Mouse (Mus musculus) neural tube, embryonic 14.5 days (tissue): ENCODE measurements around the gene Abca17. TPM values are rescaled to one million over a fixed set of nuclear protein-coding genes. Genes with fewer than 3 reads are reported as not detected.

ENCODE experiments used
- ATAC-seq: fragments of 200-750 bp; cut with Nextera tagmentation; 2 replicates; pipeline ENCODE4 v1.8.0; 2017; ENCODE audit warnings: low read depth, mild to moderate bottlenecking, moderate TSS enrichment, moderate library complexity
- H3K27ac ChIP-seq: fragments of 300-500 bp; sonication (generic); 2 replicates; pipeline ENCODE4 v1.5.1; 2014; ENCODE audit warnings: low read depth, mild to moderate bottlenecking, control low read depth, low read length, moderate library complexity, mixed read lengths
- H3K27me3 ChIP-seq: fragments of 300-500 bp; sonication (generic); 2 replicates; pipeline ENCODE4 v1.6.1; 2014; ENCODE audit warnings: low read length; ENCODE audit not compliant: control insufficient read depth, insufficient read depth
- H3K36me3 ChIP-seq: fragments of 300-500 bp; sonication (generic); 2 replicates; pipeline ENCODE4 v1.6.1; 2014; ENCODE audit warnings: low read length, mixed read lengths; ENCODE audit not compliant: control insufficient read depth, insufficient read depth
- H3K4me1 ChIP-seq: fragments of 300-500 bp; sonication (generic); 2 replicates; pipeline ENCODE4 v1.6.1; 2014; ENCODE audit warnings: low read length; ENCODE audit not compliant: control insufficient read depth, insufficient read depth
- H3K4me2 ChIP-seq: fragments of 300-500 bp; sonication (generic); 2 replicates; pipeline ENCODE4 v1.6.1; 2014; ENCODE audit warnings: mild to moderate bottlenecking, low read depth, low read length, control low read depth
- H3K4me3 ChIP-seq: fragments of 300-500 bp; sonication (generic); 2 replicates; pipeline ENCODE4 v1.5.1; 2014; ENCODE audit warnings: low read depth, low read length, control low read depth, mixed read lengths
- H3K9ac ChIP-seq: fragments of 300-500 bp; sonication (generic); replicated peaks from 2 replicates; pipeline ENCODE4 v1.6.1; 2014; ENCODE audit warnings: low read depth, mild to moderate bottlenecking, control low read depth, low read length, mixed read lengths
- H3K9me3 ChIP-seq: fragments of 300-500 bp; sonication (generic); 2 replicates; pipeline ENCODE4 v1.6.1; 2016; ENCODE audit warnings: low read length; ENCODE audit not compliant: control insufficient read depth
- WGBS: fragments of 180-500 bp; shearing (Covaris S2); extraction: QIAGEN DNeasy Blood & Tissue Kit; methylation state at CpG from one replicate; pipeline ENCODE4 v1.1.7; 2014; 5-methylcytosine and 5-hydroxymethylcytosine counted together
- polyA plus RNA-seq: library from polyadenylated mRNA; unstranded; fragments of >200 nt; fragmentation: Nextera tagmentation; extraction: Ambion mirVana; gene quantifications from 2 replicates; pipeline ENCODE4 v1.2.1, GENCODE M21; 2014

The Abca17 gene
- polyA plus RNA-seq, 1 experiment from 2014 or later: 0.87 TPM

- Histone ChIP-seq H3K27me3 (peaks cover 3% of the 10 kb centered on the region; the same call in 1 of the 2 replicates), H3K9me3 (no peaks in the 10 kb centered on the region), H3K4me1 (peaks cover 17% of the 10 kb centered on the region), H3K36me3 (no peaks in the 10 kb centered on the region), H3K9ac (no peak overlapping the region), H3K27ac (no peak overlapping the region), H3K4me3 (no peak overlapping the region), H3K4me2 (no peak overlapping the region)
- WGBS: 81% methylated on average over 3 of the region's 3 CpGs
- no peak for ATAC-seq
These were observed 3.1 kb upstream of the Abca17 start for GRCm38 (mm10) chr17:24353960-24354359.

- ATAC-seq: peak; percentile 32; the same call in 1 of the 2 replicates
- Histone ChIP-seq H3K9ac (peak overlapping the region; percentile 78), H3K36me3 (no peaks in the 10 kb centered on the region), H3K4me1 (peaks cover 17% of the 10 kb centered on the region), H3K4me2 (peak overlapping the region; percentile 80), H3K27ac (peak overlapping the region; percentile 70; the same call in 1 of the 2 replicates), H3K9me3 (no peaks in the 10 kb centered on the region), H3K4me3 (peak overlapping the region; percentile 70), H3K27me3 (peaks cover 3% of the 10 kb centered on the region; the same call in 1 of the 2 replicates)
- WGBS: 2% methylated on average over 36 of the region's 36 CpGs
These were observed 1.7 kb upstream of the Abca17 start for GRCm38 (mm10) chr17:24352370-24353194.

- Histone ChIP-seq H3K4me1 (peaks cover 17% of the 10 kb centered on the region), H3K4me2 (peak within 1 kb of the TSS; percentile 80), H3K27me3 (peaks cover 3% of the 10 kb centered on the region; the same call in 1 of the 2 replicates), H3K27ac (peak within 1 kb of the TSS; percentile 70; the same call in 1 of the 2 replicates), H3K36me3 (no peaks in the 10 kb centered on the region), H3K9me3 (no peaks in the 10 kb centered on the region), H3K4me3 (peak within 1 kb of the TSS; percentile 70), H3K9ac (peak within 1 kb of the TSS; percentile 78)
- peak; percentile 98 for ATAC-seq
- WGBS: under 1% methylated on average over 49 of the region's 55 CpGs
These were observed 991 bp upstream of the Abca17 start, which contains the start of gene Abca3 for GRCm38 (mm10) chr17:24351760-24352357. Gene Abca3 (plus strand): TSS chr17:24351950.

GRCm38 (mm10) chr17:24349176-24349575 is 1.7 kb downstream of the Abca17 start:
- Histone ChIP-seq H3K27me3 (peaks cover 3% of the 10 kb centered on the region; the same call in 1 of the 2 replicates), H3K4me1 (peaks cover 14% of the 10 kb centered on the region), H3K36me3 (no peaks in the 10 kb centered on the region), H3K4me3 (no peak overlapping the region), H3K9ac (no peak overlapping the region), H3K9me3 (no peaks in the 10 kb centered on the region), H3K4me2 (no peak overlapping the region), H3K27ac (no peak overlapping the region)
- ATAC-seq: no peak
- 78% methylated on average over 2 of the region's 2 CpGs for WGBS

- Histone ChIP-seq H3K27me3 (peaks cover 3% of the 10 kb centered on the region; the same call in 1 of the 2 replicates), H3K4me2 (no peak overlapping the region), H3K4me1 (no peaks in the 10 kb centered on the region), H3K27ac (no peak overlapping the region), H3K9me3 (no peaks in the 10 kb centered on the region), H3K9ac (no peak overlapping the region), H3K36me3 (no peaks in the 10 kb centered on the region), H3K4me3 (no peak overlapping the region)
- 45% methylated on average over 7 of the region's 7 CpGs for WGBS
- ATAC-seq: no peak
These were observed 4.0 kb downstream of the Abca17 start for GRCm38 (mm10) chr17:24346831-24347230.

GRCm38 (mm10) chr17:24344672-24345071 is 6.2 kb downstream of the Abca17 start:
- H3K4me2 ChIP-seq: no peak overlapping the region
- 88% methylated on average over 8 of the region's 8 CpGs for WGBS
- no peaks in the 10 kb centered on the region for H3K36me3 ChIP-seq
- H3K4me3 ChIP-seq: no peak overlapping the region
- ATAC-seq: no peak
- H3K4me1 ChIP-seq: no peaks in the 10 kb centered on the region
- H3K9me3 ChIP-seq: no peaks in the 10 kb centered on the region
- peaks cover 3% of the 10 kb centered on the region; the same call in 1 of the 2 replicates for H3K27me3 ChIP-seq
- no peak overlapping the region for H3K27ac ChIP-seq
- H3K9ac ChIP-seq: no peak overlapping the region

- Histone ChIP-seq H3K9ac (no peak overlapping the region), H3K27me3 (no peaks in the 10 kb centered on the region), H3K36me3 (no peaks in the 10 kb centered on the region), H3K4me2 (no peak overlapping the region), H3K4me3 (no peak overlapping the region), H3K27ac (no peak overlapping the region), H3K9me3 (no peaks in the 10 kb centered on the region), H3K4me1 (no peaks in the 10 kb centered on the region)
- no peak for ATAC-seq
- 86% methylated on average over 7 of the region's 7 CpGs for WGBS
These were observed 23.2 kb downstream of the Abca17 start for GRCm38 (mm10) chr17:24327656-24328055.

GRCm38 (mm10) chr17:24325051-24325450 is 25.8 kb downstream of the Abca17 start:
- no peak for ATAC-seq
- Histone ChIP-seq H3K4me1 (no peaks in the 10 kb centered on the region), H3K36me3 (no peaks in the 10 kb centered on the region), H3K4me3 (no peak overlapping the region), H3K4me2 (no peak overlapping the region), H3K27ac (no peak overlapping the region), H3K9me3 (no peaks in the 10 kb centered on the region), H3K9ac (no peak overlapping the region), H3K27me3 (no peaks in the 10 kb centered on the region)
- WGBS: 89% methylated on average over 10 of the region's 10 CpGs

- WGBS: 87% methylated on average over 3 of the region's 3 CpGs
- no peaks in the 10 kb centered on the region for H3K27me3 ChIP-seq
- no peak overlapping the region for H3K4me2 ChIP-seq
- no peak overlapping the region for H3K27ac ChIP-seq
- H3K4me1 ChIP-seq: no peaks in the 10 kb centered on the region
- H3K4me3 ChIP-seq: no peak overlapping the region
- H3K9ac ChIP-seq: no peak overlapping the region
- H3K36me3 ChIP-seq: no peaks in the 10 kb centered on the region
- ATAC-seq: no peak
- H3K9me3 ChIP-seq: no peaks in the 10 kb centered on the region
These were observed 30.0 kb downstream of the Abca17 start for GRCm38 (mm10) chr17:24320826-24321225.
